Mouse (Mus musculus) adrenal gland, postnatal 14 days (tissue): ENCODE results near the gene Chst11. TPM values are rescaled to one million over a fixed set of nuclear protein-coding genes. Genes with fewer than 3 reads are reported as not detected.

Experiments
- DNase-seq: peaks from one replicate; pipeline ENCODE4 v3.0.0; 2021; ENCODE audit warnings: mixed read lengths
- long read RNA-seq, 2 experiments: library from polyadenylated mRNA; stranded (forward); transcript quantifications; one replicate each; pipeline ENCODE4 v2.0.0; 2021
- total RNA-seq: library from RNA; stranded (reverse); gene quantifications from 2 replicates; pipeline ENCODE4 v1.2.3, GENCODE M21; 2021

The Chst11 gene
- 31.8 and 33.6 TPM in 2 replicates for total RNA-seq
- long read RNA-seq, experiment 1, full-length matches to known transcripts, result 1 of 9 reads
- long read RNA-seq, experiment 1, partial matches to known transcripts, result 0 of 9 reads
- long read RNA-seq, experiment 1, other reads (novel, unspliced or antisense), result 8 of 9 reads
- long read RNA-seq, experiment 2, partial matches to known transcripts, result 0 of 4 reads
- long read RNA-seq, experiment 2, other reads (novel, unspliced or antisense), result 4 of 4 reads

- DNase-seq, result peak; percentile 90
Observed at GRCm38 (mm10) chr10:82984950-82985699, at the start of gene Chst11. TSS of gene Chst11 (plus strand) at chr10:82985498.

DNA sequence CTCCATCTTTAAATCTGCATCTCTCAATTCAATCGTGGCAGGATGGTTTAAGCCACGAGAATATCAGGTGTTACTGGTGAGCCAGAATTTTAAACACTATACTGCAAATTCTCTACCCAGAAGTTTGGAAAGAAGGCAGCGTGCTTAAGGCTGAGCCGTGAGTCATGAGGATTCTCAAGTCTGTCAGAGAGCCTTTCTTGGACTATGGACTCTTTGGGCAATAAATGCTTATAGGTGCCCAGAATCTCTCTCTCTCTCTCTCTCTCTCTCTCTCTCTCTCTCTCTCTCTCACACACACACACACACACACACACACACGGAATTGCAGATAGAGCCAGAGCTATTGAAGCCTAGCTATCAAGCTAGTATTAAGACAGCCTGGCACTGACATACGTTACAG, 49.5 kb upstream of the Chst11 start:
- no peak for DNase-seq

GRCm38 (mm10) chr10:82953415-82953814, 31.9 kb upstream of the Chst11 start:
- DNase-seq, result no peak

- DNase-seq, result no peak
Observed at GRCm38 (mm10) chr10:82955117-82955516, 30.2 kb upstream of the Chst11 start.

GRCm38 (mm10) chr10:82958218-82958761, 27.0 kb upstream of the Chst11 start:
- peak; percentile 47 for DNase-seq

DNA sequence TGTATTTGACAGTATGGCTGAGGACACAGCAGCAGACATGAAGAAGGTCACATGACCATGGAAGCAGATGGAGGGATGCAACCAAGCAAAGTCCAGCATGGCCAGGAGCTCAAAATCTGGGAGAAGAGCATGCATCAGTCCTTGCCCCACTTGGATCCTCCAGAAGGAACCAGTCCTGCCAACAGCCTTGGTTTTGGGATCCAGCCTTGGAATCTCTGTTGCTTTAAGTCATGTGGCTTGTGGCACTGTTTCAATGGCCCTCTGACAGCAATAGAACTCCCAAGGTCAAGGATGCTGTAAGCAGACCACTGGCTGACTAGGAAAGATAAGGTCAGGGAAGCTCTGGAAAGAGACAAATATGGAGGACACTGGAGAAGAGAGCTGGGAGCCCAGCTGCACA, 26.0 kb upstream of the Chst11 start:
- DNase-seq, result peak; percentile 72

GRCm38 (mm10) chr10:82961302-82961701, 24.0 kb upstream of the Chst11 start:
- DNase-seq, result no peak

DNA sequence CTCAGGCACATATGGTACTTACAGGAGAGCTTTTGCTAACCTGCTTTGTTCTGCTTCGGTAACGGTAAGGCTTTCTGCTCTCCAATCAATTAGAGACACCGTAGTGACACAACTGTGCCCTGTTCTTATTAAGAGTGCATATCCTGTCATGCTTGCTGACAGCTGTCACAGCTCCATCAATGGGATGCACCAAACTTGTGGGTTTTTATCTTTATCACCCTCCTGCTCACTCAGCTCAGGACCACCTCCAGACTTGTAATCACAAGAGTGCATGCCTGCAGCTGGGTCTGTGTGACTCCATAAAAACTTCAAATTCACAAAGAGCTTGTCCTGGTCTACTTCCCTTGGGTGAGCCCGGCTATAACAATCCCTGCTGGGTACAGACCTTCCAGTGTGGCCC, 23.3 kb upstream of the Chst11 start:
- no peak for DNase-seq

DNA sequence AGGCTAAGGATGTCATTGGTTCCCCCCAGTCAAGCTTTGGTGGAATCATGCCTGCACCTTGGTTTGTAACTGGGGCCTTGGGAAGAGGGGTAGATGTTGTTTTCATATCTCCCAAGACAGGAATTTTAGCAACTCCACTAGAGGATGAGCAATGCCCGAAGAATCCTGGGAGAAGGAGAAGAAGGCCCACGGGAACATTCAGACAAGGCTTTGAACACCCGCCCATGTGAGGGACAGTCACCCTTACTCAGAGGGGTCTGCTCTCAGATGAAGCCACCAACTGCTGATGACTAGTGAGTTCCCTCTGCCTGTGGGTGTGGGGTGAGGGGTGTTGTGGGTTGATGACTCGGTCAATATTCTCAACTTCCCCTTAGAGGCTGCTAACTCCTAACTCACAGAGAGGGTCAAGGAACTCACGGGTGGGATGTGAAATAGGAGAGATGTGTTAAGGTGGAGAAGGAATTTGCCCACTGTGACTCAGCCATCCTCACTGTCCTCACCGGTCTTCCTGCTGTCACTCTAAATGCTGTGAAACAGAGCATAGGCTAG, 22.8 kb upstream of the Chst11 start:
- no peak for DNase-seq

DNA sequence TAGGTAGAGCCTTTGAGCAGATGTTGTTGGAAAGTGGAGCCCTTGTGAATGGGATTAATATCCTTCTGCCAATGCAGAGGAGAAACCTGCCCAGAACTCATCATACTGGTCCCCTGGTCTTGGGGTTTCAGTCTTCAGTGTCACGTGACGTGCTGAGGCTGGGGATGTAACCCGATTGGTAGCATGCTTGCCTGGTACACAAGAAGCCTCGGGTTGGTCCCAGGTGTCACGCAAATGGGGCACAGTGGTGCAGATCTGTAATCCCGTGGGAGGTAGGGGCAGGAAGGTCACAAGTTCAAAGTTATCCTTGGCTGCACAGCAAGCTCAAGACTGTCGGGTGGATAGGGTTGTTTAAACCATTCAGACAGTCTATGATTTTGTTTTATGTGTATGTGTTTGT, 20.8 kb upstream of the Chst11 start:
- no peak for DNase-seq

DNA sequence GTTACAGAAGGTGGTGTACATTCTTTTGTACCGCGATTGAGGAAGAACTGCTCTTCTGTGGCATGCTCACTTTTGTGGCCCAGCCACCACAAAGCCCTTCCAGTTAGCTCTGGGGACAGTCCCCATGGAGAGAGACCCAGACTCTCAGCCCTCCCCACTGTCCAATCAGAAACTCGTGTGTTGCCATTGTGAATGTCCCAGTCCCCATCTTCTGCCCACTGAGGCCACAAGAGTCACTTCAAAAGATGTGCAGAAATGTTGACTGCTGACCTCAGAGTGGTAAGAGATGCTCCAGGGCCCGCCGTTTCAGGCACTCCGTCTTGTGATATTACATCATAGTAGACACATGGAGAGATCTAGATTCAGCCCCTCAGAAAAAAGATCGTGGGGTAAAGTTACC, 18.6 kb upstream of the Chst11 start:
- no peak for DNase-seq

GRCm38 (mm10) chr10:82969612-82970011, 15.7 kb upstream of the Chst11 start:
- no peak for DNase-seq

- DNase-seq, result no peak
Observed at GRCm38 (mm10) chr10:82971549-82971948, 13.7 kb upstream of the Chst11 start.

DNA sequence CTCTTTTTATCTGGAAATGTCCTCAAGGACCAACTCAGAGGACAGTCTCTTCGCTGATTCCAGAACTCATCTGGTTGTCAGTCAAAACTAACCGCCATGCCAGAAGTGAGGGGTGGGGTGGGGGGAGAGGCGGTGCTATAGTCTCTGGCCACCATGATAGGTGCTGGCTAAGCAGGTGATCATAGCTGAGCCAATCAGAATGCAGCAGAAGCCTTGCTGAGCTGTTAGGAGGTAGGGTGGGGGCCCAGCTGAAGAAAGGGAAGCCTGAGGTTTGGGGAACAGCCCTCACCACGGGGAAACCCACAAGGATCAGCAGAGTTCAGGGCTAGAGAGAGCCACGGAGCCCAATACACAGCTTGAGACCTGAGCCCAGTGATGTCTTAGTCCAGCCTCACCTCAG, 11.1 kb upstream of the Chst11 start:
- no peak for DNase-seq

DNA sequence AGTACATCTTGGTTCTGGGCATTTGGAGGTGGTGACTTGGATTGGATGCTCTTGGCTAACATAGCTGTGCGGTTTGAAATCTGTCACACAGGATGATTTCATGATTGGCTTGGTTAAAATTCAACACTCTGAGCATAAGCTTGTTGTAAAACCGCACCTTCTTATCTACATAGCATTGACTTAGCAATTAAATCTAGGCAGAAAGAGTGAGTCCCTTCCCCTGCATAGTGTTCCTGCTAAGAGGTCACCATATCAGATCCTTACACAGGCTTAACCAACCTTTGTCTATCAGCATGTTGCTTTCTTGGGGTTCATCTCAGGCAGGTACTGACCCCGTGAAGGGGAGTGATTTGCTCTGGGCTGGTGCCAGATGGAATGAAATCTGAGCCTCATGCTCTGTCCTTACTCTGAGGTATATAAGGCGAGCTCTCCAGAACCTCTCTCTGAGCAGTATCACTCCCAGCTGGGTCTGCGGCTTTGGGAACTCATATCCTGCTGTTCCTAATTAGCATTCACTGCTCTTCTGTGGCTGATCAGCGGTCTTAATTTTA, 10.6 kb upstream of the Chst11 start:
- no peak for DNase-seq

DNA sequence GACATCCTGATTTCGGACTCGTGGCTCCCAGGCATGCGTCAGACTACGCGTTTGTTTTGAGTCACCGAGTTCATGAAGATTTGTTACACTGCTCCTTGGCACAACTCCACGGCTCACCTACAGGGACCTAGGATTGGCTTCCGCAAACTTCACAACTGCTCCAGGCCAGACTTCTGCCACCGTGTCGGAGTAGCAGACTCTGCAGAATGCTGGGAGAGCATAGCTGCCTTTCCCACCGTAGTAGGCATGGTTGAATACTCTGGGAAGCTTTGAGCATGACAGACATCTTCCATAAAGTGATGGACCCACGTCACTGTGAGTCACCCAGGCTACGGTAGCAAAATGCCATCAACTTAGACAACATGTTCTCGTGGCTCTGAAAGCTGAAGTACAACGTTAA, 9.5 kb upstream of the Chst11 start:
- DNase-seq, result peak; percentile 37

DNA sequence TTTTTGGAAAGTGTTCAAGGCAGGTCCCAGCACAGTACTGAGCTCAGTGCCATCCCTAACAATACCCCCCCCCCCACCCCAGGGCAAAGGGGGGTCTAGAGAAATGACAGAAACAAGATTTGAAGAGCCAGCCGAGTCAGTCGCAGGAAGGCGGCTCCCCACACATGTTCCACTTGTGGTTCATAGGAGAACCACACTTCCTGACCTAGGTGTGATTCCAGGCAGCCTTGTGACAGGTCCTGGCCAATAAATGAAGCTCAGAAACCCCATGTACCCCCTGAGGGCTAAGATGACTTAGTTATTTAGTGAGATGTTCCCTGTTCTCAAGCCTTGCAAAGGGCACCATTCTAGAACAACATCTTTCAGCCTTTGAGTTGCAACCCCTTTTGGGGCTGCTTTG, 3.0 kb upstream of the Chst11 start:
- DNase-seq, result no peak

- DNase-seq, result peak; percentile 49
Observed at GRCm38 (mm10) chr10:82985700-82986131, 418 bp downstream of the Chst11 start.

GRCm38 (mm10) chr10:82986251-82986992, 1.1 kb downstream of the Chst11 start:
- peak; percentile 38 for DNase-seq

DNA sequence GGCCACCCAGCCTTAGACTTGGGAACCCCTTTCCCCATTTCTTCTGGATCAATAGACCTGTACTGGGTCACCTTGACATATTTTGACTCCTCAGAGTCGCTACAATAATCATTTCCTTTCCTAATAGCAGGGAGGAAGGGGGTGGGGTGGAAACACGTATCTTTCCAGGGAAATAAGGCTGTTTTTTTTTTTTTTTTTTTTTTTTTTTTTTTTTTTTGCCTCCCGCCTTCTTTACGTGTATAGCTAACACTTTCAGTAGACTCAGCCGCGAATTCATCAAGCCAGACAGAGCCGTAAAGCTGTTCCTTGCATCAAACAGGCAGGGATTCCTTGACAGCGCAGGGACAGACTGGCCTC, 1.7 kb downstream of the Chst11 start:
- DNase-seq, result no peak

DNA sequence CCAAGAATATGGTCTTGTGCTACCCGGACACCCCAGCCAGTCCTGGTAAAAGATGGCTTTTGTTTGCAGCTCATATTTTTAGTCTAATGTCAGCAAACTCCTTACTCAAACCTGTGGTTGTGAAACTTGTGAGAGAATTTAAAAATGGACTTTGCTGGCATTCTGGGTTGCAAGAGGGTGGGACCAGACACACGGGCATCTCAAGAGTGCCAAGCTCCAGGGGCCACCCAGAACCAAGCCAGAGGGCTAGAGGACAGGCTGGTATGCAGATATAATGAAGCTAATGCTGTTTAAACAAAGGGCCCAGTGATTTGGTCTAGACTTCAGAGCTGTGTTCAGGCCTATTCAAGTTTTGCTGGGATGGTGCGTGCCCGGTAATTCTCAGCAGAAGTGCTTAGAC, 2.1 kb downstream of the Chst11 start:
- DNase-seq, result no peak

DNA sequence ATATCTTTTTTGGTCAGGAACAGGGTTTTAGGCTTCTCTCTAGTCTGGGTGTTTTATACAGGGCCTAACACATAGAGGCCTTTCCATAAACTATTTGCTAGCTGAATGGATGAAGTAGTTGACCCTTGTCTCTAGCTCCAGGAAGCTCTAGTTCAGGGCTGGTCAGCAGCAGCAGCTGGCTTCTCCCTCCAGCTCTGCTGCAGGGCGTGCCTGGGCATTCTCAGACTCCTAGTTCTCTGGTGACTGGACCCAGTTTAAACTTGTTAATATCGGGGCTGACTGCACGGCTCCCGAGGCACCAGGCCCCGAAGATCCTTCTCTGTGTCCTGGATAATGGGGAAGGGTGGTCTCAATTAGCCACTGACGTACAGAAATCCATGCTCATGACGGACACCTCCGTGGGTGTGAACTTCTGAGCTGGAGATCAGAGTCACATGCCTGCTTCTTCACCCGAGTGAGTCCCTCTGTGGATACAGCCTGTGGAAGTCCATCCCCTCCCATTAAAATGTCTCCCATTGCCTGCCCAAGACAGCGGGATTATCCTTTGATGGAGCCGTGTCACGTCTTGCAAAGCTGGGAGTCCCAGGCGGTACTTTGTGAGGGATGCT, 4.2 kb downstream of the Chst11 start:
- no peak for DNase-seq
